Mouse (Mus musculus): Measurements from ENCODE around the gene Cxcr4.
"Not testable (repeated sequence)": the region's sequence is repeated elsewhere in the genome, so short reads cannot be mapped to it uniquely, and the experiment has no call there.

Cxcr4 gene

DNA sequence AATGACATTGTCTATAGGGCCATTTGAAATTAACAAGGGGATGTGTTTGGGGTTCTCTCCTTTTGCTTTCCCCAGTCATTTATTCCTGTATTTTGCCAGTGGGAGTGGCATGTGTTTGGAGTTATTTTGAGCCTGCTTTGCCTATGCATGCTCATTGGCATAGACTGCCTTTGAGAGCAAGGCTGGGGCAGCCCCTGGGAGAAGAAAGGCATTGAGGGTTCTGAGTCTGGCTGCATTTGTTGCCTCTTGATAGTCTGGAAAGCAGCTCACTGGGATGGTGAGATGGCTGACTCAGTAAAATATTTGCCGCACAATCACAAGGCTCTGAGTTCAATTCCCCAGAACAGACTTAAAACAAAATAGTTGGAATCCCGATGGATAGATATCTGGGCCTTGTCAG lies 8.5 kb upstream of the Cxcr4 start:
- no peak for DNase-seq (ENCODE audit: low read depth, low spot score)

DNA sequence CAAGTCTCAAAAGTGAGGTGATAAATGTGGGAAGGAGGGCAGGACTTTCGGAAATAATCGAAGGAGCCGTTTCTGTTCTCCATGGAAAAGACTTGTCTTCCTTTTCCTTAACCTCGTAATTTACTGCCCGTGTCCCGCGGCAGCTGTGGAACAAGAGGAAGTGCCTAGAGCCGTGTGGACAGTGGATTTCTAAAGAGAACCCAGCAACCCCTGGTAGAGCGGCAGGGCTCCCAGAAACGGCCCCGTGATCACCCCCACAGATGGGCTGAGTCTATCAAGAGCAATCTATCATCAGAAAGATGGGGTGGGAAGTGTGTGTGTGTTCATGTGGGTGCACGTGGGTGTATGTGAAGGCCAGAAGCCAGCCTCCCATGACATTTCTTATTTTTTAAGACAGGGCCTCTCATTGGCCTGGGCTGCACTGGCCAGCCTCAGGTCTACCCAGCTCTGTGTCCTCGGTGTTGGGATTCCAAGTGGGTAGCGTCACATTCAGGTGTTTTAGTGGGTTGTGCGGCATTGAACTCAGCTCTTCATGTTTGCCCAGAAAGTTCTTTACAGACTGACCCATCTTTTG lies 5.2 kb upstream of the Cxcr4 start:
- DNase-seq (ENCODE audit: low read depth, low spot score): no peak

DNA sequence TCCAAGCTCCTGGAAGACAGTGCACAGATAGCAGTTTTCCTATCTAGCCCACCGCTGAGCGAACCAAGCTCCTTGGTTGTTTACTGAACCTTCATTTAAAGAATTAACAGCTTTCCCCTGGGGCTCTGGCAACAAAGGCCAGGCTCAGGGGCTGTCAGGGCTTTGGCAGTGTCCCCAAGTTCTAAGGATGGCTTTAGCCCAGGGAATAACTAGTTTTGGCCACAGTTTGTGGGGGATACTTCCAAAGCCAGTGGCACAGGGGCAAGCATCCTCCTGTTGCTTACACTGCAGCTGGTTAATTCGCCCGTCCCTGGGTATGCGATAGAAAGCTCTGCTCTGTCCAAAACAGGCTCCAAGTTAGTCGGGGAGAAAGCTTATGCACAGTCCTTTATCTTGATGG lies 3.4 kb upstream of the Cxcr4 start:
- DNase-seq (ENCODE audit: low read depth, low spot score): no peak

DNA sequence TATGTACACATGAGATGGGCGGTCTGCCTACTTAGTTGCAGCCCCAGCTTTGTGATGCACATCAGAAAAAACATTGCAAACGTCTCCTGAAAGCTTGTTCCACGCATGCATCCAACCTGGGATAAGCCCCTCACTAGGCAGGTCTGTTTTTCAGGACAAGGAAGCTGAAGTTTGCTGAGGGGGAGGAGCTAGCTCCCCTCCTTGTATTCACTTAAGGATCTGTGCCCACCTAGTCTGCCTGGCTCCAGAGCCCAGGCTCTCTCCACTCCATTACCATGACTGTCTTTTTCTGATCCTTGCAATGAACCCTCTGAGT lies 3.0 kb upstream of the Cxcr4 start:
- DNase-seq (ENCODE audit: low read depth, low spot score): no peak

DNA sequence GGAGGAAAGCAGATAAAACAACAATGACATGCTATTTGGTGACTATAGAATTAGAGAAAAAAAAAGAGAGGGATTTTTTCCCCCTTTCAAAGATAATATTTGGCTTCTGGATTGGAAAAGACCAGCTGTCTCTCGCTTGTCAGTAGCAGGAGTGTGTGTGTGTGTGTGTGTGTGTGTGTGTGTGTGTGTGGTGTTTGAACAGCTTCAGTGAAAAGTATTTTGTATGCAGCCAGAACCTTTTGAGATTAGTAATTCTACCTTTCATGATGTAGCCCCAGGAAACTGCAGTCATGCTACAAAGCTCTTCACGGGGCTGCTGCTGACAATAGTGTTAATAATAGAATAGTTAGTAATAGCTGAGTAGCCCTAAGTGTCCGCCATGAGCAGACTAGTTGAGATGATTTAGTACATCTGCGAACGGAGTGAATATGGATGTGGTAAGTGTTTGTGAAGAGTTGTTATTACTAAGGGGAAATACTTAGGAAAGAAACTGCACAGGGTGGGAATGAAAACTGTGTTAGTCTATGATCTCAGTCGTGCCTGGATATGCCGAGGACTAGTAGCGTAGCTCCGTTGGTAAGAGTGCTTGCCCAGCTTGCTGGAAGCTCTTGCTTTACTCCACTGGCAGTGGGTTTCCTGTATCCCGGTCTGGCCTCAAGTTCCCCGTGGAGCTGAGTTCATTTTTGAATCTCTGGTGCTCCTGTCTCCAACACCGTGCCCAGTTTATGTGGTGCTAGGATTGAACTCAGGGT lies 2.4 kb upstream of the Cxcr4 start:
- DNase-seq (ENCODE audit: low read depth, low spot score): no peak

DNA sequence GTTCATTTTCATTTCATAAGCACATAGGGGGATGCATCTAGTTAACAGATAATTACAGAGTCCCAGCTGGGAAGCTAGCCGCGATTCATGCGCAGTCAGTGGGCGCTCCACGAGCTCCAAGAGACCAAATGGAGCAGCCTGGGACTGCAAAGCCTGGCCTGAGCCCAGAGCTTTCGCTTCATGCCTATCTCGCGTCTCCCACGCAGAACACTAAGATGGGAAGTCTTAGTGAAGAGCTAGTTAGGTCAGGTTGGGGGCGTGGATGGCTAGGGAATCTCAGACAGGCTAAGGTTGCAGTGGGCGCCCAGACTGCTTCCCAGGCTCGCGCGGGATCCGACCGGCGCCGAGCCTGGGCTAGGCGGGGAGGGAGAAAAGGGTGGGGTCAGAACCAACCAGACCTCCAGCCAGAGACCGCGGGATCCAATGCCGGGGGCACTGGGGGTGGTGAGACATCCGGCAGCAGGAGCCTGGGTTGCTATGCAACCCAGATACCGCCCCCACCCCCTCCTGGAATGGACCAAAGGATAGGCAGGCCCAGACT lies 938 bp upstream of the Cxcr4 start:
- DNase-seq (ENCODE audit: low read depth, low spot score): peak; percentile 60

DNA sequence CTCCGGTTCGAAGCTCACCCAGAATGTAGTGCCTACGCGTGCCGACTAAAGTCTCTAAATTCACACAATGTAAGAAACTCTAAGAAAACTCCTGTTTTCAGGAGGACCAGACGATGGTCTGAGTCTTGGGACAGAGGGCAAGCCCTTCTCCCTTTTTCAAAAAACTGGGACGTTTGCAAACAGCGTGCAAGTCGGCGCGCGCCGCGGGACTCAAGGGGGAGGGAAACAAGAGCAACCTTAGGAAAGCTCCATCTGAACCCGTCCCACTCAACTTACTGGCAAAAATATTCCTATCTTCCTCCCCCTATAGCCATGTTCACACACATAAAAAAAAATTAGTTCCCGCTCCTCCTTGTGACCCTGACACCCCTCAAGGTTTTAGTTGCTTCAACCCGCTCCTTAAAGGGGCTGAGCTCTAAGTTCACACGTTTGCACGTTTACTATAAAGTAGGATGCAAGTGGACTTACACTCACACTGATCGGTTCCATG lies 327 bp downstream of the Cxcr4 start:
- no peak for DNase-seq (ENCODE audit: low read depth, low spot score)

DNA sequence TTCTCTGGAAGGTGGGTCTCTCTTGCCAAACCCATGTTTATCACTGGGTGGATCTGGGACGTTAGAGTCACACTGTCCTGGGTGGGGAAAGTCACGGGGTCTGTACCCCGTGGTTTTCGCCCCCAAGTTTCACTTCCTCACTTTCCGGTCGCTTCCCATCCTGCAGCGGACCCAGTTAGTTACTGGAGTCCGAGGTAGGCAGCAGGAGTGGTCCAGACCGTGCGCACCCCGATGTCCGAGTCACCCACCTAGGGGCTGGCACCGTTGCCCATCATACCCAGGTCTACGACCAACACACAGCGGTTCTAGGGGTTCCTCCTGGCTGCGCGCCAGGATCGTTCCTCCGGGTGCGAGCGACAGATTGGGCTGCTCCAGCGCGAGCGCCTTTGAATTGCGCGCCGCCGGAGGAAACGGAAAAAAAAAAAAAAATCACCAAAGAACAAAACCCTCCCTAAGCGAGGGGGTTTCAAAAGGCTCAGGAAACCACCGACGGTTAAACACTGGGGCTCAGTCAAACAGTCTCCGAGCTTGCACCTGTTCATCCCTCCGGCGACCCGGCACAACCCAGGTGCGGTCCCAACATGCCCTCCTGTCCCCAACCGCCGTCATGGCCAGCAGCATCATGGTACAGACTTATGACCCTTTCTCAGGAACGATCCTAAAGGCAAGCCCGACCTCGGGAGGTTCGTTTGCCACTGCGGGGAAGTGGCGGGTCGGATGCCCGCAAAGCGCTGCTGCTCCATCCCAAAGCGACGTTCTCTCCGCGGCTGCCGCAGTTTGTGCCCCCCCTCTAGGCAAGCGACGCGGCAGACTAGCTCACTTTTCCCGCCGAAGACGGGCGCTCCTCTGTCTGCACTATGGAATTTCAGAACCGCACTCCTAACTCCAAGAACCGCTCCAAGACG lies 1.0 kb downstream of the Cxcr4 start:
- peak; percentile 89 for DNase-seq (ENCODE audit: low read depth, low spot score)

DNA sequence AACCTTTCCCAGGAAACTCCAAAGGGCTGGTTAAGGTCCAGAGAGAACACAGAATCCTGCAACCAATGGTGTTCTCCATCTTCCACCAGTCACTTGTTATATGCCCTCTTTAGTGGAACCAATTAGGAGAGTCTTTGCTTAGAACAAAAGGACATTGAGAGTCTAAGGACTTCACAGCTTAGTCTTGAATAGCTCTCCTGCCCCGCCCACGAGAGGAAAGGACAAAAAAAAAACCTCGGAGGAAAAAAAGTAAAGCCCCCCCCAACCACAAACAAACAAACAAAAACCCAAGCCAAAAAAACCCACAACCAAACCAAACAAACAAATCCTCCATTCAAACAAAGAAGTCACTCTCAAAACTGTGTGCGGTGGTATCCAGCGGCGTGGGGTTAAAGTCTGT lies 2.1 kb downstream of the Cxcr4 start:
- no peak for DNase-seq (ENCODE audit: low read depth, low spot score)

DNA sequence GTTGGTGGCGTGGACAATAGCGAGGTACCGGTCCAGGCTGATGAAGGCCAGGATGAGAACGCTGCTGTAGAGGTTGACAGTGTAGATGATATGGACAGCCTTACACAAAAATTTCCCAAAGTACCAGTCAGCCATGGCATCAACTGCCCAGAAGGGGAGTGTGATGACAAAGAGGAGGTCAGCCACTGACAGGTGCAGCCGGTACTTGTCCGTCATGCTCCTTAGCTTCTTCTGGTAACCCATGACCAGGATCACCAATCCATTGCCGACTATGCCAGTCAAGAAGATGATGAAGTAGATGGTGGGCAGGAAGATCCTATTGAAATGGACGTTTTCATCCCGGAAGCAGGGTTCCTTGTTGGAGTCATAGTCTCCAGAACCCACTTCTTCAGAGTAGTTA lies 2.6 kb downstream of the Cxcr4 start:
- DNase-seq (ENCODE audit: low read depth, low spot score): no peak

DNA sequence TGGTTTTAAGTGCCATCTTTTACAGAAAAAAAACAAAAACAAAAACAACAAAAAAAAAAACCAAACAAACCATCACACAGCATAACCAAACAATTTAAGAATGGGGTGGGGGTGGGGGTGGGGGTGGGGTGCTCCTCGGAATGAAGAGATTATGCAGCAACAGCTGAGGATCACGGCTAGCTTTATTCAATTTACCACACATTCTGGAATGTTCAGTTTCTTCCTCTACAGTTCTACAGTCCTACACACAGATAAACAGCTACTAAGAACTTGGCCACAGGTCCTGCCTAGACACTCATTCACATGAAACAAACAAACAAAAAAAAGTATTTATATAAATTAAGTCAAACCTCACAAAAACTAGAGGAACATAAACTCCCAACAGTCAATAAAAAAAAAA lies 3.8 kb downstream of the Cxcr4 start:
- no peak for DNase-seq (ENCODE audit: low read depth, low spot score)

DNA sequence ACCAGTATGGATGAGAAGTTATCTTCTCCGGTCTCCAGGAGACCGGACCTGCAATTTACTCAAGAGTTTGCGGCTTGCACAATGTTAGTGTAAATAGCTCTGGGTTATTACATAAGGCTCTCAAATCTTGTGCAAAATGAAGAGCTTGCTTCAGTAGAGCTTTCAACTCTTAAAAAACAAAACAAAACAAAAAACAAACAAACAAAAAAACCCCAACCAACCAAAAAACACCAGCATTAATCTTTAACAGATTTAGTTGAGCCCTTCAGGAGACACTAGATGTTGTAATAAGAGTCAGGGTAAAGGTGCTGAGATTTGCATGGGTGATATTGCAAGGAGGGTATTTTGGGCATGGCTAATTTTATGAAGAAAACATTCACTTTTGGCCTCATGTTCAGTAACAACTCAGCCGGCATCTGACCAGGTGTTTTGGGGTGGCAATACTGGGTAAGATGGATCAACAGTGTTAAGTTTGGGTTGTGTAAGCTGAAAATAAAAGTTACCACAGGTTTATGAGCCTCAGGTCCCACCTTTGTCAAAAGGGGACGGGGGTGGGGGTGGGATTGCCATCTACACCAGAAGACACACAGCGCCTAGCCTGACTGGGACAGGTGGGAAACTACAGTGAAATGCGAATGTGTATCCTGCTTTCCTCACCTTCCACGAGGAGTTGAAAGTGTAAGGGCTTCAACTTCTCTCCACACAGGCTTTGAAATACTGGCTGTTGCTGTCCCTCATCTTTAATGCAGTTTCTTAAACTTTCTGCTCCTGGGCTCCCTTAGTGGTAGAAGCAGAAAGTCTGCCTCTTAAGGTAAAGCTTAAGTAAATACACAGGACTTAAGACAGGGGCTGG lies 4.9 kb downstream of the Cxcr4 start:
- no peak for DNase-seq (ENCODE audit: low read depth, low spot score)

DNA sequence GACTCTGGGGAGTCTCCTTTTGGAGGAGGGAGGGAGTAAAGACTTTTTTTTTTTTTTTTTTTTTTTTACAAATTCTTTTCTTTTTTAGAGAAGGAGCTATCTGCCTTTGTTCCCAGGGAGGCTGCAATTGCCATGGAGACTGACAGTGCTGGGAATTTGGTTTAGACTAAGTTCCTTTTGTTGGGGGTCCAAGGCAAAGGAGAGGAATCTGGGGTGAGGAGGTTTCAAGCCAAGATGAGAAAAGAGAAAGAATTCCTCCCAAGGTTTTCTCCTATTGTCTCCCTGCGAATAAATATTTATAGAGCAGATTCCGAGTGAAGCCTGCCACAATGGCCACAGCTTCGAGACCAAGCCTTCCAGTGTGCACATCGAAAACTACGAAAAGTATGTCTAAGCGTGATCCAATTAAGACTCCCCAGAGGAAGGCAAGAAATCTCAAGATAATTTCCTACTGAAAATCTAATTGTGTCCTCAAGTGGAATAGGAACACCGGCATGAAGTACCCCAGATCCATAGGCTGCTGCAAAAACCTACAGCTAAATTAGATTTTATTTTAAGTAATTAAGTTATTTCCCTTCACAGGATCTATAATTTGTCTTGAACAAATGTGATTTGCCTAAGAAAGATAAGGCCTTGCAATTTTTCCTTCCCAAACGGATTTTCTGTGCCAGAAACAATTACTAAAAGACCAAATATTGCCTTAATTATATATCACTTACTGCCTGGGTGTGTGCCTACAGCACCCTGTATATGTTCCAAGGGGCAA lies 5.7 kb downstream of the Cxcr4 start:
- no peak for DNase-seq (ENCODE audit: low read depth, low spot score)

DNA sequence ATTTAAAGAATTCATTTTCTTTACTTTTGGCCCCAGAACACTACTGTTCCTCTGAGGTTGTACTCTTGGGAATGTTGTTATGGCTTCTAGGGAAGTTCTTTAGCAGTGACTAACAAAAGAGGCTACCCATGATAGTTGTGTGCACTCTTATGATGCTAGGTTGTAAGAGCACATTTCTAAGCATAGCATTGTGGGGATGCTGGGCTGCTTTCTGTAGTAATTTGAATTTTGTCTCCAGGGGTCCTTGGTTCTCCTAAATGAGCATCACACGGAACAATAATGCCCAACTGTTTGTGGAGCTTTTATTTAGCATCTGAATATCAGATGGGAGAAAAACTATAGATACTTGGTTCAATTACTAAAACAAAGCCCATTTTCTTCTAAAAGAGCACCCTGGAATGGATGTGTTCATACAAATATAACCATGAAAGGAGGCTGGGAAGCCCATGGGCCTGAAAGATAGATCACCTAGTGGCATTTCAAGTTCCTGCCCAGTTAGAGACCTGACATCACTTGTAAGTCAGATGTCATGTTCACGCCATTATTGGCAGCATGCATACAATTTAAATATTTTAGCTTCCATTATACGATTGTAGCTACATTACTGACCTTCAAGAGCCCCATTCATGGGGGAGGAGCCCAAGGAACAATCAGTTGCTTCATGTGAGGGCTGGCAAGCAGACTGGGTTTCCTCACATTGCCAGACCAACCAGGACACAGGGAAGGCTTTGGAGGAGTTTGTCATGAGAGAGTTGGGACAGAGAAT lies 6.5 kb downstream of the Cxcr4 start:
- no peak for DNase-seq (ENCODE audit: low read depth, low spot score)

DNA sequence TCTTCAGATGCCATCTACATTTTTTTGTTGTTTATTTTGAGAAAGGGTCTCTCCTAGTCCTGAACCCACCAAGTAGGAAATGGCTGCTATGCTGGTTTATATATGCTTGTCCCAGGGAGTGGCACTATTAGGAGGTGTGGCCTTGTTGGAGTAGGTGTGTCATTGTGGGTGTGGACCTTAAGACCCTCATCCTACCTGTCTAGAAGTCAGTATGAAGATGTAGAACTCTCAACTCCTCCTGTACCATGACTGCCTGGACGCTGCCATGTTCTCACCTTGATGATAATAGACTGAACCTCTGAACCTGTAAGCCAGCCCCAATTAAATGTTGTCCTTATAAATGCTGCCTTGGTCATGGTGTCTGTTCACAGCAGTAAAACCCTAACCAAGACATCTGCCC lies 7.4 kb downstream of the Cxcr4 start:
- DNase-seq (ENCODE audit: low read depth, low spot score): not testable (repeated sequence)

DNA sequence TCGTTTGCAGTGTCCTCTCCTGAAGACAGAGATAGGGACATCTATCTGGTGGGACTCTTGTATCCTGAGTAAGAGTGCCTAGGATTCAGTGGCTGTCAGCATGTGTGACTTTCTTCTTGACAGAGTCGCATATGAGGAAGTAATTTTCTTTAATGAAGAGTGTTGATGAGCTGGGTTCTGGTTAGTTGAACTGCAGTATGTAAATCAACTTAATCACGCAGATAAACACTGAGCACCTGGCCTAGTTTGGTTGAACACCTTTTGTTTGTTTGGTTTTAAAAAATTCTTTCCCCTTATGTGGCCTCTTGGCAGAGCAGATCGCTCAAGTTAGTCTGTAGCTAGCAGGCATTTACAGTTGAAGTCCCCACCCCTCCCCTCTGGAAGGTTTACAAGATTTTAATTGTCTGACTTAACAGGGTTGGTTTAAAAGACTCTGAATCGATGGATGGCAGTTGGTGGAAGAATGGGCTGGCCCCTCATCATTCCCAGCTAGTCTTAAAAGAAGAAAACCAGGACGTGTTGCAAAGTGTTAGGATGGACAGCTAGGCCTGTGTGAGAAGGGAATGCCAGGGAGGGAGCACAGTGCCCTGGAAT lies 8.7 kb downstream of the Cxcr4 start:
- no peak for DNase-seq (ENCODE audit: low read depth, low spot score)

DNA sequence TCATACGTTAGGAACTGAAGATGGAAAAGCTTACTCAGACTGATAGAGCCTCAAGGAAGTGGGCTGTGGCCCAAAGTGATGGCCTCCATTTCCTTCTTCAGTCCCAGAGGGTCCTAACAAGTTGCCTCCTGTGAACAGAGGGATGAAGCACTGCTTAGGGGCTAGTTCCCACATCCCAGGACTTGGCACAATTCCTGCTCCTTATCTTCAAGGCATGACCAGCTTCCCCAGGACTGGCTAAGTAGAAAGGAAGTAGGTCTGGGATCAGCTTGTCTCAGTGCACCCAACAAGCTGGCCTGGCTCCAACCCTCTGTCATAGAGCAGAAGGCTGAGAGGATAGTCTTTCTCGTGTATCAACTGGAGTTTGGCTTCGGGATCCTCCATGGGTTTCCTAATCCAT lies 11.8 kb downstream of the Cxcr4 start:
- no peak for DNase-seq (ENCODE audit: low read depth, low spot score)

DNA sequence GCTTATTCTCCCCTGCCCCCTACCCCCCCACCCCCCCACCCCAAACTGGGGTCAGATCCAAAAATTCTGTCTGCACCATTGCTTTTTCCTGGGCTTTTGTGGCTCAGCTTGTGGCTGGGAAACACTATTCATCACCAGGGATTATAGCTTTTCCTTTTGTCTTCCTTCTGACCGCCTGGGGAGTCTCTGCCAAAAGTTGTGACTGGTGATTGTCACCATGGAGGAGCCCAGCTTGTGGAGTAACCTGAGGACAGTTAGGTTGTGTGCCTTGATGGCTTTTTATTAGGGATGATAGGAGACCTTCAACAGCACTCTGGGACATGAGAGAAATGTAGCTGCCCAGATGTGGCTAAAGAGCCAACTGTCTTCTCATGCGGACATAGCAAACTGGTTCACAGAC lies 13.6 kb downstream of the Cxcr4 start:
- DNase-seq (ENCODE audit: low read depth, low spot score): no peak

DNA sequence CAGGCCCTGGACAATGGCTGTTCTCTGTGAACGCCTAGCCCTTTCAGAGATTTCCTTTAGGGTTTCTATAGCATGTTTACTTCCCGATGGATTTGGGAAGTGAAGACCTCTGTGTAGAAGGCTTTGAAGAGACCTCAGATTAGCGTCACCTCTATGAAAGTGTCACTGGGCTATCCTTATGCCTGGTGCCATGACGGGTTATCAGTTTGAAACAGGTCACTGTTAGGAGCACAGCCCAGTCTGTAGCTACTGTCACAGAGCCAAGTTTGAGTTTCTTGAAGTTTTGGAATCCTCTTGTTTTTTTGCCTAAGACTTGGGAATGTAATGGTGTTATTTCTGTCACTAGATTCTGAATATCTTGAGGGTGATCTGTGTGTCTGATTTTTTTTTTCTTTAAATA lies 17.0 kb downstream of the Cxcr4 start:
- no peak for DNase-seq (ENCODE audit: low read depth, low spot score)

DNA sequence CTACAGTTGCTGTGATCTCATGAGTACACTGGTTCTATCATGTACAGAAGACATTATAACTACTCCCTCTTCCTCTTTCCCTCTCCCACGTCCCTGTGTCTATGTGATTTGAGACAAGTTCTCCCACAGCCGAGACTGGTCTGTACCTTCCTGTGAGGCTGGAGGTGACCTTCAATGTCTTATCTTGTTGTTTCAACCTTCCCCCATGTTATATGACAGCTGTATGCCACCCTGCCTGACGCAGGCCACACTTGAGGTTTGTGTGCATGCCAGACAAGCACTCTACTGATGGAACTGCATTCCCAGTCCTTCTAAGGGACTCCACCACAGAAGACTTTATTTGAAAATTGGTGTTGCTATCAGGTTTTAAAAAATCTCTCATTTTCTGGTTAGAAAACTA lies 21.1 kb downstream of the Cxcr4 start:
- DNase-seq (ENCODE audit: low read depth, low spot score): no peak

Data from CD4-positive helper T cell, adult 2 months (primary cell).